Mouse (Mus musculus) CH12.LX (cell line): ENCODE data around the gene Slc15a3. TPM values are rescaled to one million over a fixed set of nuclear protein-coding genes. Genes with fewer than 3 reads are reported as not detected.

ENCODE experiments used
- DNase-seq: peaks from one replicate; pipeline ENCODE4 v3.0.0-alpha.2; 2013; ENCODE audit errors: extremely low read depth
- H3K27ac ChIP-seq: 2 replicates; pipeline ENCODE4 v1.5.1; 2012; ENCODE audit warnings: low read depth, mild to moderate bottlenecking, control low read depth, moderate library complexity; ENCODE audit not compliant: insufficient read depth
- H3K27me3 ChIP-seq: replicated peaks from 2 replicates; pipeline ENCODE3; 2012; ENCODE audit warnings: inconsistent platforms
- H3K36me3 ChIP-seq, 2 experiments: replicated peaks in 1 of 2; 2 replicates each; pipeline versions ENCODE3 to v1.6.1; 2012; ENCODE audit warnings: inconsistent platforms in 1 of 2, low read length in 1 of 2, mild to moderate bottlenecking in 1 of 2, mixed read lengths in 1 of 2, moderate library complexity in 1 of 2; ENCODE audit not compliant: control insufficient read depth in 1 of 2, insufficient read depth in 1 of 2
- H3K4me1 ChIP-seq, 2 experiments: 2 replicates each; pipeline ENCODE4 v1.6.1; 2012; ENCODE audit warnings: inconsistent platforms in 1 of 2, moderate library complexity in 1 of 2; ENCODE audit not compliant: insufficient read depth in 2 of 2, control insufficient read depth in 1 of 2
- H3K4me2 ChIP-seq: 2 replicates; pipeline ENCODE4 v1.6.1; 2012; ENCODE audit warnings: low read depth, mild to moderate bottlenecking, control low read depth; ENCODE audit not compliant: poor library complexity, insufficient read depth, severe bottlenecking
- H3K4me3 ChIP-seq, 3 experiments: fragments of 150-350 bp in 1 of 3; sonication (generic) in 1 of 3; replicated peaks in 1 of 3; 2 replicates each; pipeline versions ENCODE3 to v1.5.1; 2011 to 2012; ENCODE audit warnings: low read depth in 2 of 3, low read length in 2 of 3, mild to moderate bottlenecking in 2 of 3, moderate library complexity in 2 of 3, control low read depth in 1 of 3, improper control_type of control experiment in 1 of 3, inconsistent platforms in 1 of 3, mixed read lengths in 1 of 3; ENCODE audit not compliant: poor library complexity in 1 of 3
- H3K79me2 ChIP-seq: replicated peaks from 2 replicates; pipeline ENCODE4 v1.6.1; 2012; ENCODE audit warnings: mild to moderate bottlenecking, moderate library complexity; ENCODE audit not compliant: control insufficient read depth, poor library complexity, insufficient read depth, severe bottlenecking; ENCODE audit errors: extremely low read depth
- H3K9ac ChIP-seq: 2 replicates; pipeline ENCODE4 v1.6.1; 2012; ENCODE audit warnings: low read depth, mild to moderate bottlenecking, control low read depth, moderate library complexity; ENCODE audit not compliant: insufficient read depth
- H3K9me3 ChIP-seq: replicated peaks from 2 replicates; pipeline ENCODE3; 2012; ENCODE audit warnings: low read length, inconsistent platforms, mixed read lengths
- BHLHE40 ChIP-seq: IDR thresholded peaks from 2 replicates; pipeline ENCODE4 v1.6.1; 2011; ENCODE audit warnings: mild to moderate bottlenecking, low read depth, low read length, improper control_type of control experiment
- CHD1 ChIP-seq: IDR thresholded peaks from 2 replicates; pipeline ENCODE4 v1.6.1; 2012; ENCODE audit warnings: low read depth, low read length, improper control_type of control experiment, inconsistent platforms
- CHD2 ChIP-seq: IDR thresholded peaks from 2 replicates; pipeline ENCODE4 v1.6.1; 2011; ENCODE audit warnings: low read length, improper control_type of control experiment
- CTCF ChIP-seq, 2 experiments: IDR thresholded peaks in 1 of 2; conservative IDR thresholded peaks in 1 of 2; 2 replicates each; pipeline ENCODE4 v1.5.1; 2011 to 2012; ENCODE audit warnings: low read depth in 2 of 2, low read length in 2 of 2, improper control_type of control experiment in 1 of 2, inconsistent platforms in 1 of 2, mild to moderate bottlenecking in 1 of 2, moderate library complexity in 1 of 2
- E2F4 ChIP-seq: IDR thresholded peaks from 2 replicates; pipeline ENCODE4 v1.6.1; 2011; ENCODE audit warnings: low read depth, low read length, improper control_type of control experiment; ENCODE audit not compliant: insufficient replicate concordance
- ELF1 ChIP-seq: IDR thresholded peaks from 2 replicates; pipeline ENCODE4 v1.6.1; 2014; ENCODE audit warnings: low read depth, mild to moderate bottlenecking, inconsistent platforms, low read length, improper control_type of control experiment
- EP300 ChIP-seq: IDR thresholded peaks from 2 replicates; pipeline ENCODE4 v1.6.1; 2011; ENCODE audit warnings: low read length, improper control_type of control experiment
- ETS1 ChIP-seq: conservative IDR thresholded peaks from 2 replicates; pipeline ENCODE4 v1.6.1; 2012; ENCODE audit warnings: low read depth, mild to moderate bottlenecking, inconsistent platforms, low read length, improper control_type of control experiment, moderate library complexity
- GABPA ChIP-seq: IDR thresholded peaks from 2 replicates; pipeline ENCODE4 v1.6.1; 2012; ENCODE audit warnings: low read depth, low read length, improper control_type of control experiment, inconsistent platforms; ENCODE audit not compliant: insufficient replicate concordance
- HCFC1 ChIP-seq: IDR thresholded peaks from 2 replicates; pipeline ENCODE4 v1.6.1; 2012; ENCODE audit warnings: low read depth, mild to moderate bottlenecking, inconsistent platforms, low read length, improper control_type of control experiment
- IRF4 ChIP-seq: IDR thresholded peaks from 2 replicates; pipeline ENCODE4 v1.6.1; 2014; ENCODE audit warnings: low read depth, mild to moderate bottlenecking, inconsistent platforms, low read length, improper control_type of control experiment
- JUN ChIP-seq: IDR thresholded peaks from 2 replicates; pipeline ENCODE4 v1.6.1; 2011; ENCODE audit warnings: low read depth, mild to moderate bottlenecking, low read length, improper control_type of control experiment, moderate library complexity; ENCODE audit not compliant: insufficient read depth
- JUND ChIP-seq: conservative IDR thresholded peaks from 2 replicates; pipeline ENCODE4 v1.6.1; 2011; ENCODE audit warnings: low read depth, low read length, improper control_type of control experiment
- KAT2A ChIP-seq: IDR thresholded peaks from 2 replicates; pipeline ENCODE4 v1.6.1; 2012; ENCODE audit warnings: low read length, improper control_type of control experiment, inconsistent platforms; ENCODE audit not compliant: insufficient replicate concordance
- MAFK ChIP-seq: IDR thresholded peaks from 2 replicates; pipeline ENCODE4 v1.6.1; 2011; ENCODE audit warnings: low read length, improper control_type of control experiment; ENCODE audit not compliant: insufficient replicate concordance
- MAZ ChIP-seq: IDR thresholded peaks from 2 replicates; pipeline ENCODE4 v1.6.1; 2012; ENCODE audit warnings: low read depth, mild to moderate bottlenecking, inconsistent platforms, low read length, improper control_type of control experiment, moderate library complexity
- MEF2A ChIP-seq: IDR thresholded peaks from 2 replicates; pipeline ENCODE4 v1.6.1; 2014; ENCODE audit warnings: low read depth, mild to moderate bottlenecking, inconsistent platforms, low read length, improper control_type of control experiment, borderline replicate concordance
- MYC ChIP-seq: IDR thresholded peaks from 2 replicates; pipeline ENCODE4 v1.6.1; 2011; ENCODE audit warnings: low read depth, mild to moderate bottlenecking, improper control_type of control experiment, low read length
- NELFE ChIP-seq: IDR thresholded peaks from 2 replicates; pipeline ENCODE4 v1.6.1; 2011; ENCODE audit warnings: low read depth, low read length, improper control_type of control experiment
- POLR2A ChIP-seq: IDR thresholded peaks from 2 replicates; pipeline ENCODE4 v1.6.1; 2011; ENCODE audit warnings: low read depth, mild to moderate bottlenecking, improper control_type of control experiment, low read length
- POLR2AphosphoS2 ChIP-seq: IDR thresholded peaks from 2 replicates; pipeline ENCODE4 v1.6.1; 2011; ENCODE audit warnings: low read depth, low read length, improper control_type of control experiment
- RAD21 ChIP-seq: IDR thresholded peaks from 2 replicates; pipeline ENCODE4 v1.6.1; 2011; ENCODE audit warnings: low read depth, mild to moderate bottlenecking, low read length, improper control_type of control experiment, moderate library complexity
- RCOR1 ChIP-seq: conservative IDR thresholded peaks from 2 replicates; pipeline ENCODE4 v1.6.1; 2012; ENCODE audit warnings: low read depth, mild to moderate bottlenecking, inconsistent platforms, low read length, improper control_type of control experiment
- SIN3A ChIP-seq: IDR thresholded peaks from 2 replicates; pipeline ENCODE4 v1.6.1; 2012; ENCODE audit warnings: low read length, improper control_type of control experiment, inconsistent platforms
- SMC3 ChIP-seq: IDR thresholded peaks from 2 replicates; pipeline ENCODE4 v1.6.1; 2011; ENCODE audit warnings: low read depth, low read length, improper control_type of control experiment
- TBP ChIP-seq: conservative IDR thresholded peaks from 2 replicates; pipeline ENCODE4 v1.6.1; 2011; ENCODE audit warnings: low read depth, low read length, improper control_type of control experiment
- TCF12 ChIP-seq: IDR thresholded peaks from 2 replicates; pipeline ENCODE4 v1.6.1; 2014; ENCODE audit warnings: low read depth, mild to moderate bottlenecking, inconsistent platforms, low read length, improper control_type of control experiment
- USF1 ChIP-seq: IDR thresholded peaks from 2 replicates; pipeline ENCODE4 v1.6.1; 2014; ENCODE audit warnings: low read depth, mild to moderate bottlenecking, inconsistent platforms, low read length, improper control_type of control experiment
- USF2 ChIP-seq: conservative IDR thresholded peaks from 2 replicates; pipeline ENCODE4 v1.6.1; 2011; ENCODE audit warnings: low read depth, low read length, improper control_type of control experiment
- ZKSCAN1 ChIP-seq: IDR thresholded peaks from 2 replicates; pipeline ENCODE4 v1.6.1; 2012; ENCODE audit warnings: low read depth, inconsistent platforms, low read length, improper control_type of control experiment, borderline replicate concordance
- ZMIZ1 ChIP-seq: IDR thresholded peaks from 2 replicates; pipeline ENCODE4 v1.6.1; 2012; ENCODE audit warnings: low read depth, mild to moderate bottlenecking, inconsistent platforms, low read length, improper control_type of control experiment
- ZNF384 ChIP-seq: IDR thresholded peaks from 2 replicates; pipeline ENCODE4 v1.6.1; 2012; ENCODE audit warnings: low read depth, low read length, improper control_type of control experiment, inconsistent platforms
- dilution Hi-C: fragments of 300-500 bp; cut with MboI; formaldehyde crosslinking; loops from 2 replicates; pipeline ENCODE4 v1.14.3; 2020; ENCODE audit warnings: low sequenced_read_pairs; ENCODE audit not compliant: extremely low pct_unique_long_range_greater_than_20kb, extremely low pct_ligation_motif_present
- in situ Hi-C: fragments of 300-500 bp; cut with MboI; formaldehyde crosslinking; loops from 3 replicates; pipeline ENCODE4 v1.14.3; 2019; ENCODE audit warnings: low sequenced_read_pairs, low pct_ligation_motif_present, low pct_unique_long_range_greater_than_20kb, mixed read lengths
- polyA plus RNA-seq: library from polyadenylated mRNA; unstranded; fragments of >175 nt; gene quantifications from 2 replicates; pipeline ENCODE4 v1.2.1, GENCODE M21; 2012; ENCODE audit warnings: low read depth; ENCODE audit not compliant: insufficient read length
- total RNA-seq, 2 experiments: library from RNA; depleted of rRNA; stranded (reverse); fragments of 300-350 nt in 1 of 2; fragments of >200 nt in 1 of 2; gene quantifications; 2 replicates each; pipeline ENCODE4 v1.2.3; 2012 to 2014

The Slc15a3 gene
- total and polyA plus RNA-seq, 3 experiments, result 84.5 to 219 (median 94.3) TPM

- Histone ChIP-seq H3K9me3 (no peaks in the 10 kb centered on the region), H3K79me2 (no peaks in the 10 kb centered on the region), H3K4me3 (no peak overlapping the region), H3K36me3 (peaks cover 70 to 89% of the 10 kb centered on the region in 2 experiments), H3K9ac (no peak overlapping the region), H3K27me3 (no peaks in the 10 kb centered on the region), H3K27ac (no peak overlapping the region), H3K4me1 (no peaks in the 10 kb centered on the region), H3K4me2 (no peak overlapping the region)
- TF ChIP-seq IRF4 (no peak), ZNF384 (no peak), MAZ (no peak), CTCF (conservative IDR thresholded peaks at IDR 0.05 in 1 of 2, IDR thresholded peaks at IDR 0.05 in 1 of 2; ENCODE audit: low read depth in 2 of 2, low read length in 2 of 2) (no peak), ELF1 (no peak), CHD2 (no peak), ZKSCAN1 (no peak), MYC (no peak), ETS1 (no peak), MEF2A (no peak), RAD21 (no peak), E2F4 (no peak), EP300 (no peak), USF1 (no peak), MAFK (no peak), JUN (no peak), CHD1 (no peak), HCFC1 (no peak)
- DNase-seq, result no peak
- dilution Hi-C loops (no loop called here), in situ Hi-C loops (no loop called here)
Measured at GRCm38 (mm10) chr19:10905728-10906000, 66.1 kb downstream of the Slc15a3 start.

- peaks cover 48 to 72% of the 10 kb centered on the region in 2 experiments for H3K36me3 ChIP-seq
- no peak overlapping the region for H3K4me2 ChIP-seq
- no peak overlapping the region for H3K27ac ChIP-seq
- dilution Hi-C loops, result no loop called here
- no peaks in the 10 kb centered on the region for H3K27me3 ChIP-seq
- no peaks in the 10 kb centered on the region for H3K79me2 ChIP-seq
- no peak overlapping the region for H3K4me3 ChIP-seq
- in situ Hi-C loops, result no loop called here
- H3K4me1 ChIP-seq, result no peaks in the 10 kb centered on the region
- no peak overlapping the region for H3K9ac ChIP-seq
- no peaks in the 10 kb centered on the region for H3K9me3 ChIP-seq
- DNase-seq, result peak; percentile 62
- TF ChIP-seq USF1 (no peak), MYC (0 out of 2 replicates have a peak, but pooled peaks have one; percentile 39), ZMIZ1 (peak; percentile 36; the same call in 1 of the 2 replicates), RAD21 (peak; percentile 89), E2F4 (no peak), KAT2A (no peak), CTCF (conservative IDR thresholded peaks at IDR 0.05 in 1 of 2, IDR thresholded peaks at IDR 0.05 in 1 of 2; ENCODE audit: low read depth in 2 of 2, low read length in 2 of 2) (peak; percentile 94 to 98), SMC3 (peak; percentile 95), MEF2A (no peak), RCOR1 (no peak; the same call in 1 of the 2 replicates), POLR2A (no peak), USF2 (no peak), ZKSCAN1 (no peak), SIN3A (0 out of 2 replicates have a peak, but pooled peaks have one; percentile 33), ELF1 (no peak), TBP (no peak), JUND (peak; percentile 12; the same call in 1 of the 2 replicates), TCF12 (no peak), BHLHE40 (no peak), HCFC1 (no peak), JUN (no peak), GABPA (no peak), MAFK (no peak), NELFE (peak; percentile 38; the same call in 1 of the 2 replicates), POLR2AphosphoS2 (peak; percentile 34; the same call in 1 of the 2 replicates)
Measured at GRCm38 (mm10) chr19:10907891-10908290, 68.4 kb downstream of the Slc15a3 start.
